Mouse (Mus musculus): ENCODE measurements around the gene Mrpl28.
"Not testable (repeated sequence)": the region's sequence is repeated elsewhere in the genome, so short reads cannot be mapped to it uniquely, and the experiment has no call there.

Mrpl28 gene

DNA sequence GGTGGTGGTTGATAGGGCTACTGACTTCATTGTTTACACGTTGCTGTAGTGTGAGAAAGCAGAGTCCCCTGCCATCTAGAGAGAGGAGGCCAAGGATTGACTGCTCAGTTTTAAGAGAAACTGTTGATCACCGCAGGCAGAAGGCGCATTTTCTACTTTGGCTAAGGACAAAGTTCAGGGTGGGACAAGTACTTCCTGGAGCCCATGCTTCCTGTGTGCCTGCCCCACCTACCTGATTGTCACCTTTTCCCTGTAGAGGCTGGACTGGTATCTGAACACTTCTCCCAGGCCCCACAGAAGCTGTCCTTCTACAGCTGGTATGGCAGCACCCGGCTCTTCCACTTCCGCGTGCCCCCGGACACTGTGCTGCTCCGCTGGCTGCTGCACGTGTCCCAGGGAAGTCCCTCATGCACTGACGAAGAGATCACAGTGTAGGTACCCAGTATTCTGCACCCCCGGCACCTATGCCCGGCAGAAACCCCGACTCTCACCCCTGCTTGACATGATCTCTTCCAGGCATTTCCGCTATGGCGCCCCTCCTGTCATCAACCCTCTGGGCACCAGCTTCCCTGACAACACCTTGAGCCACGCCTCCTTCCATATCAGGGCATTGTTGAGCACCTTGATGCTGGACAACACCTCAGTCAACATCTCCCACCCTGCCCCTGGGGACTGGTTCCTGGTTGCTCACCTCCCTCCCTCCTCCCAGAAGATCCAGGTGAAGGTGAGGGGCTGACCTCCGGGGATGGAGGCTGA, 6.6 kb upstream of the Mrpl28 start:
- no peak for DNase-seq

GRCm38 (mm10) chr17:26119766-26120710, 3.3 kb upstream of the Mrpl28 start:
- peak; percentile 86 for DNase-seq

GRCm38 (mm10) chr17:26122431-26123140, 714 bp upstream of the Mrpl28 start:
- DNase-seq = no peak

DNA sequence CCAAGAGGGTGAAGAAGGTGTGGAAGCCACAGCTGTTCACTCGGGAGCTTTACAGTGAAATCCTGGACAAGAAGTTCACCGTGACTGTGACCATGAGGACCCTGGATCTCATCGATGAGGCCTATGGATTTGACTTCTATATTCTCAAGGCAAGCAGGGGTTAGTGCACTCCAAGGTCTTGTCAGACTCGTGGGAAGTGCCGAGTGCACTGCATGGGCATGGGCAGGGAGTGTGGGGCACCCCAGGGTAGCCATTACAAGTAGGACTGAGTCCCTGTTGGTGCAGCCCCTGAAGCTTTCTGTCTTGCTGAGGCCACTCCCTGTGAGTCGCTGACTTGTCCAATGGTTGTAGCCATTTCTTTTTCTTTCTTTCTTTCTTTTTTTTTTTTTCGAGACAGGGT, 1.3 kb downstream of the Mrpl28 start:
- DNase-seq = no peak

DNA sequence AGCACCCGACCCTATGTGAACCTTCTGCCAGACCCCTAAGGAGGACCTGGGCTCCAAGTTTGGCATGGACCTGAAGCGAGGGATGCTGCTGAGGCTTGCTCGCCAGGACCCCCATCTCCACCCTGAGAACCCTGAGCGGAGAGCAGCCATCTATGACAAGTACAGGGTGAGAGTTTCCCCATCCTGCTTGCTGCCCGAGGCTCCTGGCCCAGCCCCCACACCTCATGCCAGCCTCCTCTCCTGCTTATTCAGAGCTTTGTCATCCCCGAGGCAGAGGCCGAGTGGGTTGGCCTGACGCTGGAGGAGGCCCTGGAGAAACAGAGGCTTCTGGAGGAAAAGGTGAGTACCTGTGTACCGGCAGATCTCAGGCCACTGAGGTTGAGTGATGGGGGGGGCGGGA, 1.9 kb downstream of the Mrpl28 start:
- no peak for DNase-seq

DNA sequence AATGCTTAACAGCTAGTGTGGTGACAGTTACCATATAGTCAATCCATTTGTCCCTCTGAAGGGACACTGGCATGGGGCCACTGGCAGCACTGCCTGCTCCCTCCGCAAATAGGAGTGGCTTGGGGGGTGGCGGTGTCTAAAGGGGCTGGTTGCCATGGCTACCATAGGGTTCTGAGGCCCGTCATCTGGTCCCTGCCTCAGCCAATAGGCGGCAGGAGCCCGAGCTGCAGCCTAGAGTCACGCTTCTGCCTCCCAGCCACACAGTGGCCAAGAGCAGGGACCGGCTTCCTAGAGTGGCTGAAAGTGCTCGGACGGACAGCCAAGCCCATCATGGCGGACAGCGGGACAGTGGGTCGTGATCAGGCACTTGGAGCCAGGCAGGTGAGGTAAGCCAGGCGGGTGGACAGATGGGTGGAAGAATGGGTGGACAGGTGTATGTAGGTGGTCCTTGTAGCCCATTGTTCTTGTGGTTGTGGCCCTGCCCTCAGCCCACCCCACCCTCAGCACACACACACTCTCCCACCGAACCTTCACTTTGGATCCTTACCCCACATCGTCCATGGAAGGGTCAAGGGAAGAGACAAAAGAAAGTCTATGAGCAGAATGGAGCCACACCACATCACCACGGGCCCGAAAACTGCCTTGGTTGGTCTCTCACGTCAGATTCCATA, 7.9 kb downstream of the Mrpl28 start:
- DNase-seq = no peak

- no peak for DNase-seq
These were observed 8.9 kb downstream of the Mrpl28 start for GRCm38 (mm10) chr17:26131856-26132853.

DNA sequence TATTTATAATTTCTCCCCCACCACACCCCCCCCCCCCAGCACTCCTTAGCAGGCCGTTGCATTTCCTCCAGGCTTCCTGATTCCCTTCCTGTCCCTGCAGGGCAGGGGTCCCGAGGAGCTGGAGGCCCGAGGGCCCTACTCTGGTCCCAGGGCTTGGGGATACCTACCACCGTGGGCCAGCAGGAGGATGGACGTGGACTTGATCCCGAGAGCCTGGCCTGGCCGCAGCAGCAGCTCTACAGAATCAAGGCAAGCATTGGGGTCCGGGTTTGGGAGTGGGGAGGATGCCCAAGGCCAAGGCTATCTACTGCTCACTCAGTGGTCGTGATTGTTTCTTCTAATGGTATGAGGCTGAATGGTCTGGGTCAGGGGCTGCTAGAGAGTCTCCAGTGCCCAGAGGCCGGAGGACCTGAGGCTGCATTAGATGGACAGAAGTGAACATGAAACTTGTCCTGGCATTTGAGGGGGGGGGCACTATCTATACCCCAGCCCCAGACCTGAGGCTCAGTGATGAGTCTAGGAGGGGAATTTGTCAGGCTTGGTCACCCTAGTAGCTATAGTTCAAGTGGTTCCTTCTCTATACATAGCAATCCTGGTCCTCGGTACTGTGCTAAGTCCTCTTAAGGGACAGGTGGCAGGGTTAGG, 13.9 kb downstream of the Mrpl28 start:
- no peak for DNase-seq

DNA sequence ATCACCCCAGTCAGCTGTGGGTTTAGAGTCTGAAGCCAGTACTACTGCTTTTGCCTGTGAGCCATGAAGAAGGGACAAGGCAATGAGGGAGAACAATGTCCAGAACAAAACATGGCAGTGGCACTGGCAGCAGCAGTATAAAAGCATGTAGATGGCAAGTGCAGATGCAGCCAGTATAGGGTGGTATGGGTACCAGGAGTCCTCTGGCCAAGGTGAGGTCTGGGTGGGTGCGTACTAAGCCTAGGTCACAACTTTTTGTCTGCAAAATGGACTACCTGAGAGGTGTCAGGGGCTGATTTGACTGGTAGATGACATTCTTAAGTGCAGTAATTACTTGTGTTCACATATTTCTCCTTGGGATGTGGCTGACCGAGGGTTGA, 14.4 kb downstream of the Mrpl28 start:
- no peak for DNase-seq

- DNase-seq = peak; percentile 96
These were observed 15.0 kb downstream of the Mrpl28 start, which contains the start of gene Axin1 for GRCm38 (mm10) chr17:26138239-26138836. Axin1 (plus strand) TSS chr17:26138688.

GRCm38 (mm10) chr17:26138901-26139381, 15.6 kb downstream of the Mrpl28 start:
- peak; percentile 75 for DNase-seq

DNA sequence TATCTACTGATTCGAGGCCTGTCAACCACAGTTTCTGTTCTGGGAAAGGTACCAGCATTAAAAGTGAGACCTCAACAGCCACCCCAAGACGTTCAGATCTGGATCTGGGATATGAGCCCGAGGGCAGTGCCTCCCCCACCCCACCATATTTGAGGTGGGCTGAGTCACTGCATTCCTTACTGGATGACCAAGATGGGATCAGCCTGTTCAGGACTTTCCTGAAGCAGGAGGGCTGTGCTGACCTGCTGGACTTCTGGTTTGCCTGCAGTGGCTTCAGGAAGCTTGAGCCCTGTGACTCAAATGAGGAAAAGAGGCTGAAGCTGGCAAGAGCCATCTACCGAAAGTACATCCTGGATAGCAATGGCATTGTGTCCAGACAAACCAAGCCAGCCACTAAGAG, 19.5 kb downstream of the Mrpl28 start:
- no peak for DNase-seq

GRCm38 (mm10) chr17:26143386-26143785, 20.1 kb downstream of the Mrpl28 start:
- DNase-seq = no peak

DNA sequence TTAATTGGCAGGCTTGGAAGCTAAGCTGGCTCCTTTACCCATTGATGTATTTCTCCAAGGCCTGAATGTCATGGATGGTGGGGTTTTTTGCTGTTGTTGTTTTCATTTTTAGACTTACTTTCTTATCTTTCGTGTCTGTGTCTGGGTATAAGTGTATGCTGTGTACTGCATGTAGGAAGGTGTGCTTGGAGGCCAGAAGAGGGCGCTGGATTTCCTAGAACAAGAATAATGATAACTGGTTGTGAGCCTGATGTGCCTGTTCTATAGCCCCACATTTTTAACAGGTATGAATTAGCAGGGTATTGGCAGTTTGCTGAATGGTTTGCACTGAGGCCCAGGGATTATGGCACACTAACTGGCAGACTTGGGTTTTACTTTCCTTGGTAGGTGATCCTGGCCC, 25.8 kb downstream of the Mrpl28 start:
- DNase-seq = no peak

- no peak for DNase-seq
These were observed 28.8 kb downstream of the Mrpl28 start for GRCm38 (mm10) chr17:26151886-26152630.

DNA sequence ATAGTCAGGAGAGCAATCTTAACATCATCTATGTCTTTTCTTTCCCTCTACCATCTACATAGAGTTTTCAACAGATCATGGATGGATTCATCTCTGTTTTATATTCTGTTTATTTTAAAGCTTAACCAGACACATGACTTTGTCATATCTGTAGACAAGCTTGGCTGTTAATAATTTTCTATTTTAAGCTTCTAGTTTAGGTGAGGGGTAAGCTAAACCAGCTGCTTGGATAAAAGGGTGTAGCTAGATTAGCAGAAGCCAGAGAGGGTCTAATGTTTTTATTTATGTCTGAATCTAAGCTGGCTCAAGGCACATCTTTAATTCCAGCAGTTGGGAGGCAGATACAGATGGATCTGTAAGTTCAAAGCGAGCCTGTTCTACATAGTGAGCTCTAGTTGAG, 39.4 kb downstream of the Mrpl28 start:
- DNase-seq = no peak

DNA sequence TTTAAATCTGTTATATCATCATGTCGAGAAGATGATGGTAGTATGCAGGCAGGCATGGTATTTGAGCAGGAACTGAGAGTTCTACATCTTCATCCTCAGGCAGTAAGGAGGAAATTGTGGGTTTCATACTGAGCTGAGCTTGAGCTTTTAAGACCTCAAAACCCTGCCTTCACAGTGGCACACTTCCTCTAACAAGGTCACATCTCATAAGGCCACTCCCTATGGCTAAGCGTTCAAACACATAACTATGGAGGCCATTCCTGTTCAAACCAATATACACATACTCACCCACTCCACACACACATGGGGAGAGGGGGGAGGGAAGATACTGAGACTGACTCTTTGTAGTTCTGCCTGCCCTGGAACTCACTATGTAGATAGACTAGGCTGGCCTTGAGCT, 44.7 kb downstream of the Mrpl28 start:
- peak; percentile 27 for DNase-seq

- not testable (repeated sequence) for DNase-seq
These were observed 51.9 kb downstream of the Mrpl28 start for GRCm38 (mm10) chr17:26175248-26175647.
